Mouse (Mus musculus): ENCODE measurements at regions not wholly inside any gene's neighbourhood (a gene's known extent, or its start where the extent isn't known, plus 50 kb on each side); places are given as distances from the start of the nearest gene placed in this dataset.

DNA sequence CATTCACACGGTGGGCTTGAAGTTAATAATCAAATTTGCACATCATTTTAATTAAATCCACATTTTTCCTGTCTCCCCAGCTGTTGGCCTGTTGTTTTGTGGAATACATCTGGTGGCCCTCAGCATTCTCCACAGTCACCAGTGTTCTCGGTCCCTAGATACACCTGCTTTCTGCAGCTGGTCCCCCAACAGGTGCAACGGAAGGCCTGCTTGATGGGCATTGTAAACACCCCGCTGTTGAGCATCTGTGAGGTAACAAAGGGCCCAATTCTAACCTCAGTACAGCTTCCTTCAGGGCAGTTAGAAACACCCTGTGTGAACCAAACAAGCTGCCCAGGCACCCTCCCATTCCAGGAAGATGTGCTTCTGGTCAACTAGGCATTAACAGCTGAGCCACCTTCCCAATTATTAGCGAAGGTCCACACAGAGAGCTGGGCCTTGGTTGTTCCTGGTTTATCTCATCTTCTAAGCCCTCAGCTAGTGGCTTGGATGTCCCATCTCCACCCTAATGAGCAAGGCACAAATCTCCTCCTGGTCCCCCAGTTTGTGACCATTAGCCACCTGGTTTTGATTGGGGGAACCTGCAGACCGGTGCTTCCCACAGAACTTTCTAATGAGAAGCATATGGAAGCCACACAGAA lies 293.0 kb upstream of the Spred2 start:
- Histone ChIP-seq H3K4me3 (replicated peaks) (no peak overlapping the region), H3K36me3 (no peaks in the 10 kb centered on the region), H3K27ac (no peak overlapping the region), H3K9ac (no peak overlapping the region), H3K4me1 (no peaks in the 10 kb centered on the region), H3K4me2 (no peak overlapping the region), H3K9me3 (no peaks in the 10 kb centered on the region), H3K27me3 (replicated peaks) (no peaks in the 10 kb centered on the region)
- ATAC-seq (ENCODE audit: insufficient read depth, low FRiP score, low read depth), result no peak
- WGBS, result 81% methylated on average over 6 of the region's 6 CpGs

DNA sequence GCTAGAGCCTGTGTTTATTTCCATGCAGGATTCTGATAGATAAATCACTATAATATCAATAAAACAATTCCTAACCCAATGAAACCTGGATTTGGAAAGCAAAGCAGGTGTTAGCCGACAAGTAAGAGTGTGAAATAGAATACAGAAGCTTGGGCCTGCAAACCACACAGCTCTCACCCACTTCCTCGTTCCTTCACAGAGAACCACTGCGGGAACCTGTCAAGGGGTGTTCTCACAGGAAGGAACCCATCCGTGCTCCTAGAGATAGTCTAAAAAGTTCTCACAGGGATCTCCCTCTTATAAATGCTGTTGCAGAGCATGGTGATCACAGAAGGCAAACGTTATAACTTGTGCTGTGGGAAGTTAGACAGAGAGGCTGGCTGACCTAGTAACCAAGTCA lies 291.7 kb upstream of the Spred2 start:
- Histone ChIP-seq H3K4me1 (no peaks in the 10 kb centered on the region), H3K27me3 (replicated peaks) (no peaks in the 10 kb centered on the region), H3K4me3 (replicated peaks) (no peak overlapping the region), H3K36me3 (no peaks in the 10 kb centered on the region), H3K4me2 (no peak overlapping the region), H3K27ac (no peak overlapping the region), H3K9ac (no peak overlapping the region), H3K9me3 (no peaks in the 10 kb centered on the region)
- ATAC-seq (ENCODE audit: insufficient read depth, low FRiP score, low read depth), result no peak
- WGBS, result 53% methylated on average over 5 of the region's 5 CpGs

DNA sequence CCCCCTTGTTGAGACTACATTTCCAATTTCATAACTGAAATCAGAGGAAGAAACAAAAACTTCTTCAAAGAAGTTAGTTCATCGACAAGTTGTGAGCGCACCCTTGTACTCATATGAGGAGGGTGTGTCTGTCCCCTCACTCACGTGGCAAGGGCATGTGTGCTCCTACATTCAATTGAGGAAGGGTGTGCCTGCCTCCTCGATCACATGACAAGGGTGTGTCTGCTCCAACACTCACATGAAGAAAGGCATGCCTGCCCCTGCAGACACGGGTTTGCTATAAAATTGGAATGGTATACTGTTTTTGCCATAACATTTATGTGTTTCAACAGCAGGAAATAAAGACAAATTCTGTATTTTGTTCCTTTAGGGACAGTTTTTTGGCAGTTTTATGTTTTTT lies 290.6 kb upstream of the Spred2 start:
- no peaks in the 10 kb centered on the region for H3K27me3 ChIP-seq (replicated peaks)
- ATAC-seq (ENCODE audit: insufficient read depth, low FRiP score, low read depth), result no peak
- H3K27ac ChIP-seq, result no peak overlapping the region
- no peaks in the 10 kb centered on the region for H3K9me3 ChIP-seq
- H3K4me1 ChIP-seq, result no peaks in the 10 kb centered on the region
- no peak overlapping the region for H3K9ac ChIP-seq
- H3K4me2 ChIP-seq, result no peak overlapping the region
- WGBS, result 73% methylated on average over 5 of the region's 5 CpGs
- H3K36me3 ChIP-seq, result no peaks in the 10 kb centered on the region
- H3K4me3 ChIP-seq (replicated peaks), result no peak overlapping the region

GRCm38 (mm10) chr11:19641153-19641552 lies 283.0 kb upstream of the Spred2 start:
- Histone ChIP-seq H3K9me3 (no peaks in the 10 kb centered on the region), H3K4me3 (replicated peaks) (no peak overlapping the region), H3K27ac (no peak overlapping the region), H3K4me1 (no peaks in the 10 kb centered on the region), H3K4me2 (no peak overlapping the region), H3K27me3 (replicated peaks) (no peaks in the 10 kb centered on the region), H3K36me3 (no peaks in the 10 kb centered on the region), H3K9ac (no peak overlapping the region)
- ATAC-seq (ENCODE audit: insufficient read depth, low FRiP score, low read depth), result no peak
- WGBS, result 66% methylated on average over 8 of the region's 8 CpGs

DNA sequence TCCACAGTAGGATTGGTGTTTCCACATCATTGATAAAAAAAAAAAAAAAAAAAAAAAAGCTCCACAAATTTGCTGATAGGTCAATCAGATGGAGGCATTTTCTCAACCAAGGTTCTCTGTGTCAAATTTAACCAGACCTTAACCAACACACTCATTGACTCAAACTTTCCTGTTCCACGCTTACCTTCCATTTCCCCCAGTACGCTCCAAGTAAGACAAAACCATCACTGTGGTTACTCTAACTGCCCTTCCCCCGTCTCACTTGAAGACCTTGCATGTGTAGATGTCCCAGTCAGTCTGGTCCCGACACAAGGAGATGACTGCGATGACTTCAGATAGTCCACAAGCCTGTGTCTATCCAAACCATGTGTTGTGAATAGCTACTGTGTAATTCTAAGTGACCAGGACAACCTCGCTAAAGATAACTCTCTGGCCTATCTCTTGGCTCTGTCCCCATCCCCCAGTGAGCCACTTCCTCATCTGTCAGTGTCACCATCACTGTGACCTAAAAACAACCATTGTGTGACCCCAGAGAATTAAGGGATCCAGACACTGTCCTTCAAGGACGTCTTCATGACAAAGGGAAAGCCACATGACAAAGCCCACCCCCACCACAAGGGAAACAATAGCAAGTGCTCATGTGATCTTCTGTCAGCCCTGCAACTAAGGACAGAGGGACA lies 279.9 kb upstream of the Spred2 start:
- H3K4me1 ChIP-seq, result no peaks in the 10 kb centered on the region
- H3K9ac ChIP-seq, result no peak overlapping the region
- H3K4me3 ChIP-seq (replicated peaks), result no peak overlapping the region
- ATAC-seq (ENCODE audit: insufficient read depth, low FRiP score, low read depth), result no peak
- no peaks in the 10 kb centered on the region for H3K9me3 ChIP-seq
- H3K27me3 ChIP-seq (replicated peaks), result no peaks in the 10 kb centered on the region
- H3K4me2 ChIP-seq, result no peak overlapping the region
- H3K36me3 ChIP-seq, result no peaks in the 10 kb centered on the region
- H3K27ac ChIP-seq, result no peak overlapping the region
- 73% methylated on average over 7 of the region's 7 CpGs for WGBS

GRCm38 (mm10) chr11:19645106-19645505 lies 279.1 kb upstream of the Spred2 start:
- Histone ChIP-seq H3K27me3 (replicated peaks) (no peaks in the 10 kb centered on the region), H3K4me3 (replicated peaks) (no peak overlapping the region), H3K27ac (no peak overlapping the region), H3K9ac (no peak overlapping the region), H3K4me2 (no peak overlapping the region), H3K4me1 (no peaks in the 10 kb centered on the region), H3K36me3 (no peaks in the 10 kb centered on the region), H3K9me3 (no peaks in the 10 kb centered on the region)
- WGBS, result 79% methylated on average over 5 of the region's 5 CpGs
- ATAC-seq (ENCODE audit: insufficient read depth, low FRiP score, low read depth), result no peak

GRCm38 (mm10) chr11:19651522-19651921 lies 272.7 kb upstream of the Spred2 start:
- H3K9me3 ChIP-seq, result no peaks in the 10 kb centered on the region
- H3K27ac ChIP-seq, result no peak overlapping the region
- no peak overlapping the region for H3K4me2 ChIP-seq
- WGBS, result 65% methylated on average over 6 of the region's 6 CpGs
- no peaks in the 10 kb centered on the region for H3K36me3 ChIP-seq
- no peaks in the 10 kb centered on the region for H3K27me3 ChIP-seq (replicated peaks)
- no peak overlapping the region for H3K4me3 ChIP-seq (replicated peaks)
- ATAC-seq (ENCODE audit: insufficient read depth, low FRiP score, low read depth), result no peak
- H3K9ac ChIP-seq, result no peak overlapping the region
- H3K4me1 ChIP-seq, result no peaks in the 10 kb centered on the region

- H3K9ac ChIP-seq, result no peak overlapping the region
- no peak overlapping the region for H3K4me3 ChIP-seq (replicated peaks)
- ATAC-seq (ENCODE audit: insufficient read depth, low FRiP score, low read depth), result no peak
- H3K4me2 ChIP-seq, result no peak overlapping the region
- H3K27me3 ChIP-seq (replicated peaks), result no peaks in the 10 kb centered on the region
- no peaks in the 10 kb centered on the region for H3K4me1 ChIP-seq
- 87% methylated on average over 7 of the region's 7 CpGs for WGBS
- no peaks in the 10 kb centered on the region for H3K36me3 ChIP-seq
- H3K9me3 ChIP-seq, result no peaks in the 10 kb centered on the region
- no peak overlapping the region for H3K27ac ChIP-seq
Observed at GRCm38 (mm10) chr11:19651929-19652328, 272.2 kb upstream of the Spred2 start.

- WGBS, result 68% methylated on average over 4 of the region's 4 CpGs
- no peak overlapping the region for H3K9ac ChIP-seq
- H3K4me2 ChIP-seq, result no peak overlapping the region
- no peaks in the 10 kb centered on the region for H3K27me3 ChIP-seq (replicated peaks)
- no peak overlapping the region for H3K27ac ChIP-seq
- no peaks in the 10 kb centered on the region for H3K9me3 ChIP-seq
- no peaks in the 10 kb centered on the region for H3K4me1 ChIP-seq
- no peaks in the 10 kb centered on the region for H3K36me3 ChIP-seq
- ATAC-seq (ENCODE audit: insufficient read depth, low FRiP score, low read depth), result no peak
- H3K4me3 ChIP-seq (replicated peaks), result no peak overlapping the region
Observed at GRCm38 (mm10) chr11:19659511-19659910, 264.7 kb upstream of the Spred2 start.

- Histone ChIP-seq H3K27ac (no peak overlapping the region), H3K9ac (no peak overlapping the region), H3K36me3 (no peaks in the 10 kb centered on the region), H3K4me2 (no peak overlapping the region), H3K27me3 (replicated peaks) (no peaks in the 10 kb centered on the region), H3K4me3 (replicated peaks) (no peak overlapping the region), H3K9me3 (no peaks in the 10 kb centered on the region), H3K4me1 (no peaks in the 10 kb centered on the region)
- ATAC-seq (ENCODE audit: insufficient read depth, low FRiP score, low read depth), result no peak
- 87% methylated on average over 4 of the region's 4 CpGs for WGBS
Observed at GRCm38 (mm10) chr11:19666732-19667131, 257.4 kb upstream of the Spred2 start.

DNA sequence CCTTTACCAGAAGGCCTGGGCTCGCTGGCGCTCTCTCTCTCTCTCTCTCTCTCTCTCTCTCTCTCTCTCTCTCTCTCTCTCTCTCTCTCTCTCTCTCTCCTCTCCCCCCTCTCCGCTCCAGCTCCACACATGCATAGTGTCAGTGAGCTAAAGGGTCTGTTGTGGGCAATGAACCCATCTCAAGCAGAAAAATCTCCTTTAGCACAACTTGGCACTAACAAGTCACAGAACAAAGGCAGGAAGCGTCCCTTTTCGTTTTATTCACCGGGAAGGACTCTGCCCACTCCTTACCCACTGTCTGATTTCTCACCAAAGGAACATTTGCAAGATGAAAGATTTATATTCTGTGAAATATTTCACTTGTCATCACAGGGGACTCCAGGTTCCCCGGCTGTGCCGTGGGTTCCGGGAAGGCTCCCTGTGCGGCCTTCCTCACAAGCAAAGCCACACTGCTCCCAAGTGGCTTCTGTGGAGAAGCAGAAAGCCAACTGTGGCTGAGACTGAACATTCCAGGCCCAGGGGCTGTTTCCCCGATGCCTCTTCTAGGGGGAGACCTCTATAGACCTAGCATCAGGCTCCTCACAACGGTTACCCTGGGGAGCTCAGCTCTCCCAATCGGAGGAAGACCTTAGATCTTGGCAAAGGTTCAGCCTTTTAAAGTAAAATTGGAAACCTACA lies 253.2 kb upstream of the Spred2 start:
- Histone ChIP-seq H3K4me3 (replicated peaks) (no peak overlapping the region), H3K9ac (no peak overlapping the region), H3K4me1 (no peaks in the 10 kb centered on the region), H3K4me2 (no peak overlapping the region), H3K27me3 (replicated peaks) (no peaks in the 10 kb centered on the region), H3K9me3 (no peaks in the 10 kb centered on the region), H3K36me3 (no peaks in the 10 kb centered on the region), H3K27ac (no peak overlapping the region)
- no peak for ATAC-seq (ENCODE audit: insufficient read depth, low FRiP score, low read depth)
- 44% methylated on average over 13 of the region's 13 CpGs for WGBS

DNA sequence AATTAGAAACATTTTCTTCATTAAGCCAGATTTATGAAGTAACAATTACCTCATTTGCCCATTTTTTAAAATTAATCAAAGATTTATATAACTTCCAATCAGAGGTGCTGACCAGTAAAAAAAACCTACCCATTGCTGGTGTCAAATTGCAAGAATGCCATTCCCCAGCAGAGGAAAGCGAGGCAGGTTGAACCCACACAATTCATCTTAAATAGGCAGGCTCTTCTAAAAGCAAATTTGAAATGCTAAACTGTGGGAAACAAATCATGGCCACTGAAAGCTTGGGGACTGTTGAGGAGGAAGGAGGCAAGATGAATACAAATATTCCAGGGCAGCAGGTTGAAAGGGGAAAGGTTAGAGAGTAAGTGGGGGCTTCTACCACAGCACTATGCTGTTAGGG lies 251.2 kb upstream of the Spred2 start:
- H3K9me3 ChIP-seq, result no peaks in the 10 kb centered on the region
- WGBS, result 69% methylated on average over 1 of the region's 1 CpGs
- no peak for ATAC-seq (ENCODE audit: insufficient read depth, low FRiP score, low read depth)
- H3K27ac ChIP-seq, result no peak overlapping the region
- no peaks in the 10 kb centered on the region for H3K36me3 ChIP-seq
- H3K4me3 ChIP-seq (replicated peaks), result no peak overlapping the region
- H3K4me1 ChIP-seq, result no peaks in the 10 kb centered on the region
- no peak overlapping the region for H3K9ac ChIP-seq
- no peak overlapping the region for H3K4me2 ChIP-seq
- H3K27me3 ChIP-seq (replicated peaks), result no peaks in the 10 kb centered on the region

All from stomach, embryonic 15.5 days (tissue).